Mouse (Mus musculus) testis, adult 2 months (tissue): ENCODE measurements around the gene Gse1. TPM values are rescaled to one million over a fixed set of nuclear protein-coding genes. Genes with fewer than 3 reads are reported as not detected.

Experiments used
- H3K27ac ChIP-seq: fragments of 200-500 bp; 2 replicates; pipeline ENCODE4 v1.5.1; 2012; ENCODE audit warnings: low read depth, low read length; ENCODE audit not compliant: control insufficient read depth, insufficient read depth
- H3K27me3 ChIP-seq: fragments of 200-500 bp; 2 replicates; pipeline ENCODE4 v1.6.1; 2012; ENCODE audit warnings: mild to moderate bottlenecking, low read length, moderate library complexity; ENCODE audit not compliant: control insufficient read depth, insufficient read depth
- H3K36me3 ChIP-seq: fragments of 200-500 bp; 2 replicates; pipeline ENCODE4 v1.6.1; 2012; ENCODE audit warnings: mild to moderate bottlenecking, low read length; ENCODE audit not compliant: control insufficient read depth, insufficient read depth
- H3K4me1 ChIP-seq: fragments of 200-500 bp; 2 replicates; pipeline ENCODE4 v1.6.1; 2012; ENCODE audit warnings: low read length; ENCODE audit not compliant: control insufficient read depth, insufficient read depth
- H3K4me3 ChIP-seq: fragments of 200-500 bp; 2 replicates; pipeline ENCODE4 v1.5.1; 2012; ENCODE audit warnings: low read depth, mild to moderate bottlenecking, low read length, moderate library complexity, mixed read lengths; ENCODE audit not compliant: control insufficient read depth
- CTCF ChIP-seq: fragments of 200-500 bp; IDR thresholded peaks from 2 replicates; pipeline ENCODE4 v1.5.1; 2012; ENCODE audit warnings: low read depth, mild to moderate bottlenecking, inconsistent platforms, low read length, moderate library complexity; ENCODE audit not compliant: control insufficient read depth, insufficient read depth, insufficient replicate concordance
- POLR2A ChIP-seq: fragments of 200-500 bp; IDR thresholded peaks from 2 replicates; pipeline ENCODE4 v1.6.1; 2012; ENCODE audit warnings: low read depth, mild to moderate bottlenecking, inconsistent platforms, low read length, moderate library complexity; ENCODE audit not compliant: control insufficient read depth
- polyA plus RNA-seq: library from polyadenylated mRNA; depleted of rRNA; stranded (reverse); fragments of >200 nt; gene quantifications from 2 replicates; pipeline ENCODE4 v1.2.3, GENCODE M21; 2012

Gene Gse1
- polyA plus RNA-seq, 1 experiment = 4.0 TPM

DNA sequence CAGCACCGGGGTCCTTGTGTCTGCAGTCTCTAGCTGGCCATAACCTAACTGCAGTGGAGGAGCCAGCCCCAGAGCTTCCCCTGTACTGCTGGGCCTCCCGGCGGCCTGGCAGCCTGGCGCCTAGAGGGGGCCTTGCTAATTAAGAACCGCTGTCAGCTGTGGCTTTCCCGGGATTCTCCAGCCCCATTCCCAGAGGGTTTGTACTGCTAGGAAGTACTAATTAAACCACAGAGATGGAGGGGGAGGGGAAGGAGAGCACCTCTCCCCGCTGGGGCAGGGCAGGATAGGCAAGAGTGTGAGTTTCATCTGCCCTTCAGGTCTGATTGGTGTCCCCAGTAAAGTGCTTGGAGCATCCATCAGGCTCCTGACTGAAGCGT is 335.1 kb downstream of the Gse1 start:
- TF ChIP-seq POLR2A (no peak), CTCF (no peak)
- no peak overlapping the region for H3K27ac ChIP-seq
- H3K36me3 ChIP-seq = peaks cover 1% of the 10 kb centered on the region; the same call in 1 of the 2 replicates
- no peak overlapping the region for H3K4me3 ChIP-seq
- H3K27me3 ChIP-seq = no peaks in the 10 kb centered on the region
- peaks cover 3% of the 10 kb centered on the region; the same call in 1 of the 2 replicates for H3K4me1 ChIP-seq

DNA sequence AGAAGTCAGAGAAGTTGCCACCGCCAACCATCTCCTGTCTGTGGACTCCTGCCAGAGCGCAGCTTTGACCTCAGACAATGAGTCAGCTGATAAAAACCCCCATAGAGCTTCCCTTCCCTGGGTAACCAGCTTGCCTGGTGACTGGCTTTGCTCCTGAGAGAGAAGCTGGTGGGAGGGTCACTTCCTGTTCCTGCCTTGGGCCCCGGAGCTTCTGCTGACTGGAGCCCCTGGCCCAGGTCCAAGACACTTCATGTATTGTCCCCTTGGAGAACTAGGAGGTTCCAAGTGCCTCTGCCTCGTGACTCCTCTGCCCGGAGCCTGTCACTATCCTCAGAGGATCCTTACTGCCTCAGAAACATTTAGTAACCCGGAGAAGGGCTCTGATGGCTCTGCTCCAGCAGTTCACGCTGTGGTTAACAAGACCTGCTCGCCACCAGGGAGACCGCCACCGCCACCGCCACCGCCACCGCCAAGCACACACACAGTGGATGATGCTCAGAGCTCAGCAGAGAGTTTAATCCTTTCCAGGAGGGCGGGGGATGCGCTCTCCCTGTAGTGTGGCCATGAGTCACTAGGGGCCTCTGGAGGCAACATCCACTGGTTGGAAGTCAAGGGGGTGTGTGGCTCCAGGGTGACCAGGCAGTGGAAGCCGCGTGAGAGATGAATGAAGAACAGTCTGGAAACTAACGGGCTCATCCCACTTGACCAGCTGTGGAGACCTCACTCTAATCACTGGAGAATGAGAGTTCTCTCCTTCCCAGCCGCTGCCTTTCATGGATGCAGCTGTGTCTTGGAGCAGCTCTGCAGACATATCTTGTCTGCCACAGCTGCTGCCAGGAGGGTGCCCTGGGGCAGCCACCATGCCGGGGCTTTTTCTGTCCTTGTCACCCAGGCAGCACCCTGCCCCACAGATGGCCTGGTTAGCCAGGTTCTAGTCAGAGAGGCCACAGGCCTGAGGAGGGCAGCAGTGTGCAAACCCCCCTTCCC is 335.9 kb downstream of the Gse1 start:
- H3K4me1 ChIP-seq = peaks cover 3% of the 10 kb centered on the region; the same call in 1 of the 2 replicates
- no peak for TF ChIP-seq POLR2A
- TF ChIP-seq CTCF = no peak
- no peaks in the 10 kb centered on the region for H3K27me3 ChIP-seq
- no peak overlapping the region for H3K4me3 ChIP-seq
- peaks cover 1% of the 10 kb centered on the region; the same call in 1 of the 2 replicates for H3K36me3 ChIP-seq
- H3K27ac ChIP-seq = no peak overlapping the region

DNA sequence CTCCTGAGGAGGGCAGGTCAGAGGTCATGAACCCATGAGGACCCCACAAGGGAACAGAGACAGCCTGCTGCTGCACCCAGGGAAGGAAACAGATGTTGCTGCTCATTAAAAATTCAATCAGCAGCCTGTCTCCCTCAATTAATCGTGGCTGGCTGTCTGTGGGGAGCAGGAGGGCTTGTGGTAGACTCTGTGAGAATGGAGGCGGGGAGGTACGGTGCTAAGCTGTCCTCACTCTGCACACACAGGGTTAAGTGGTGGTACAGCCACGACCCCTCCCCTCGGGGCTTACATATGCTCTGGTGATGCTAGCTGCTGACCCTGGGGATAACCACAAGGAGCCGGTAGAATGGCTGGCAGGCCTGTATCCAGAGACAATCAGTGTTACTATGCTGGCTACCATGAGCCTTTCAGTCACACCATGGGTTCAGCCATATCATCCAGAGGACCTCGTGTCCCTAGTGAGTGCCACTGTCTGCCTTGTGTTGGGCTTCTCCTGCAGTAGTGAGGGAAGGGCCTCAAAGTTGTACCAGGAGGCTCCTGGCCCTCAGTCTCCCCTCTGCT is 337.0 kb downstream of the Gse1 start:
- Histone ChIP-seq H3K36me3 (peaks cover 1% of the 10 kb centered on the region; the same call in 1 of the 2 replicates), H3K27me3 (no peaks in the 10 kb centered on the region), H3K4me1 (peaks cover 3% of the 10 kb centered on the region; the same call in 1 of the 2 replicates), H3K27ac (no peak overlapping the region), H3K4me3 (no peak overlapping the region)
- TF ChIP-seq CTCF (no peak), POLR2A (no peak)

DNA sequence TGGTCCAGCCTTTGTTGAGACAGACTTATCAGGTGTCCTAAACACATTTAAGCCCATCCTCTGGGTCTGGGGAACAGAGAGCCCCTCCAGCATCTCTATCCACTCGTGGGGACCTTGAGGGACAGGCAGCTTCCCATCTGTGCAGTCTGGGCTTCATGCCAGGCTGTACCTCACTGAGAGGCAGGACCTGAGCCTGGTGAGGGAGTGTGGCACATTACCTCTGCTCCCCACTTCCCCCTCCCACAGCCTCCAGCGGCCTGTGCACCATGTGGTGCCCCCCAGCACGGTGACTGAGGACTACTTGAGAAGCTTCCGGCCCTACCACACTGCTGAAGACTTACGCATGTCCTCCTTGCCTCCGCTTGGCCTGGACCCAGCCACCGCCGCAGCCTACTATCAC is 338.4 kb downstream of the Gse1 start:
- Histone ChIP-seq H3K27me3 (no peaks in the 10 kb centered on the region), H3K27ac (no peak overlapping the region)

DNA sequence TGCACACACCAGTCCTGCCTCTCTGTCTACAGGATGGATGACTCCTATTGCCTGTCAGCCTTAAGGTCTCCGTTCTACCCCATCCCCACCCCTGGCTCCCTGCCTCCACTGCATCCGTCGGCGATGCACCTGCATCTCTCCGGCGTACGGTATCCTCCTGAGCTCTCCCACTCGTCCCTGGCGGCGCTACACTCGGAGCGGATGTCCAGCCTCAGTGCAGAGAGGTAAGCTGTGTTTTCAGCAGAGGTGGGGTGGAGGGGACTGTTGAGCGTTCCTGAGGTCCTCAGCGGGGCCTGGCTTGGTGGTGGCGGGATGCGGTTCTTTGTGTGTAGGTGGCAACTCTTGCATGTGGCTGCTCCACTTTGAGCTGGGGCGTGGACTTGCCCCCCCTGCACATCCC is 339.5 kb downstream of the Gse1 start:
- H3K27ac ChIP-seq = no peak overlapping the region
- H3K36me3 ChIP-seq = peaks cover 1% of the 10 kb centered on the region; the same call in 1 of the 2 replicates
- H3K27me3 ChIP-seq = no peaks in the 10 kb centered on the region
- H3K4me1 ChIP-seq = peaks cover 3% of the 10 kb centered on the region; the same call in 1 of the 2 replicates
- no peak overlapping the region for H3K4me3 ChIP-seq
- no peak for TF ChIP-seq CTCF
- no peak for TF ChIP-seq POLR2A

More for the DNA sequence above, 338.4 kb downstream of the Gse1 start:
- H3K4me3 ChIP-seq = no peak overlapping the region
- TF ChIP-seq POLR2A = no peak
- no peak for TF ChIP-seq CTCF
- H3K4me1 ChIP-seq = peaks cover 3% of the 10 kb centered on the region; the same call in 1 of the 2 replicates
- H3K36me3 ChIP-seq = peaks cover 1% of the 10 kb centered on the region; the same call in 1 of the 2 replicates

DNA sequence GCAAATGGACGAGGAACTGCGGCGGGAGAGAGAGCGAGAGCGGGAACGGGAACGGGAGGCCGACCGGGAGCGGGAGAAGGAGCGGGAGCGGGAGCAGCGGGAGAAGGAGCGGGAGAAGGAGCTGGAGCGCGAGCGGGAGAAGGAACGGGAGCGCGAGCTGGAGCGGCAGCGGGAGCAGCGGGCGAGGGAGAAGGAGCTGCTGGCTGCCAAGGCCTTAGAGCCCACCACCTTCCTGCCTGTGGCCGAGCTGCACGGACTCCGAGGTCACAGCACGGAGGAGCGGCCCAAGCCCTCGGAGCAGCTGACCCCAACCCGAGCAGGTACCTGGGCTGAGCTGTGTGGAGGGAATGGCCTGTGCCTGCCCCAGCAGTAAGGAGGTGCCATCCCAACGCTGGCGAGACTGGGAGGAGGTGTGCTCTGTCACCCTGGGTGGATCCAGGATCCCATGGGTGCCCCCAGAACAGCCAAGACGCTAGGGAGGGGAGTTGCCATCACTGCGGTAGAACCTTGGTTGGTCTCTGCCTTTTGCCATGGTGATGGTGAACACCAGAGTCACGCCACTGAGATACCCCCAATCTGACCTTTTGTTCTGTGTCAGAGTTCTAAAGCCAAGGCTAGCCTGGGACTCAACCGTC is 340.0 kb downstream of the Gse1 start:
- Histone ChIP-seq H3K27me3 (no peaks in the 10 kb centered on the region), H3K4me3 (no peak overlapping the region), H3K4me1 (peaks cover 3% of the 10 kb centered on the region; the same call in 1 of the 2 replicates), H3K36me3 (peaks cover 1% of the 10 kb centered on the region; the same call in 1 of the 2 replicates), H3K27ac (no peak overlapping the region)
- TF ChIP-seq POLR2A (no peak), CTCF (no peak)
